Mouse (Mus musculus) forelimb bud, embryonic 11.5 days (tissue): Measurements from ENCODE around the gene Cadps2.

Experiments
- DNase-seq: peaks from one replicate; pipeline ENCODE4 v3.0.0-alpha.2; 2012; ENCODE audit warnings: low read depth, low spot score

The Cadps2 gene

DNA sequence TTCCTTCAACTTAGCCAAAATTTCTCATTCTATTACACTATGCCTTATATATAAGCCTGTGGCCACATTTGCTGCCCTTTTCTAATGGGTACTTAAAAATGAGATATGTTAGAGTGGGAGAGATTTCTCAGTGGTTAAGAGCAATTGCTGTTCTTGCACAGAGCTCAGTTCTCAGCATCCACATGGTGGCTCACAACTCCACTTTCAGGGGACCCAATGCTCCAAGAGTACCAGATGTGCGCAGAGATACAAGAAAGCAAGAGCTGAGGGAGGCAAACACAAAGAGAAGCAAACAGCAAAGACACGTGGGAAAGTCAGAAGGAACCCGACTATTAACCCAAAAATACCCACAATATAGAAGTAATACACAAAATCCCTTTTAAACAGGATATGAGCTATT is 77.0 kb downstream of the Cadps2 start:
- no peak for DNase-seq

DNA sequence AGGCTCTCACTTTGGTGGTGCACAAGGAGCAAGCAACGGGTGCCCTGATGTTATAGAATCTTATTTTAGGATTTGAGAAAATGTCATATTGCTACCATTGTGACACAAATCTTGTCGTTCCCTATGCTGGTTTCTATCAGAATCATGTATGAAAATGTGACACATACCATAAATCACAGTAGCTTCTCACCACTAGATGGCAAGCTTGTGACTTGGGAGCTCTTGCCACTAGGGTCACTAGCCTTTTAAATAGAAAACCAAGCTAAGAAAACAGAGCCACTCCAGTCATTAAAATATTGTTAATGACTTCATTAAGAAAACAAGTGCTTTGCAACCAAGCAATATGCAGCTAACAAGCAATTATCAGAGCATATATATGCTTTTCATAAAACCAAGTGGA is 81.0 kb downstream of the Cadps2 start:
- DNase-seq: peak; percentile 9

DNA sequence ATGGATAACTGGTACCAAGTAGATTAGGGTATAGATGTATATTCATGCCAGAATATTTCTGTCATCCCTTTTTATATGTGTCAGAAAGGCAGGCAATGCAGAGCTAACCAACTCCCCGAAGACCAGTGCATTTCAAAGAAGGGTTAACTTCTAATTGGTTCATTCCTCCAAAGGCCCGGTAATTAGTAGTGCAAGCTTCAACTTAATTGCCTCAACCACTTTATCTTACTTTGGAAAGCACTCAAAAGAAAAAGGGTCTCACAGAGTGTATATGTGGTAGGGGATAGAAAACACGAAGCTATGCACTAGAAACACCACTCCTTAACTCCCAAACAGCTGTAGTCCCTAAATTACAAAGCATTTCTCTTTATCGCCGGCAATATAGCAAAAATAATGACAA is 90.4 kb downstream of the Cadps2 start:
- DNase-seq: no peak

- DNase-seq: no peak
Observed at GRCm38 (mm10) chr6:23740010-23740409, 99.2 kb downstream of the Cadps2 start.

GRCm38 (mm10) chr6:23732750-23733149 is 106.5 kb downstream of the Cadps2 start:
- DNase-seq: no peak

DNA sequence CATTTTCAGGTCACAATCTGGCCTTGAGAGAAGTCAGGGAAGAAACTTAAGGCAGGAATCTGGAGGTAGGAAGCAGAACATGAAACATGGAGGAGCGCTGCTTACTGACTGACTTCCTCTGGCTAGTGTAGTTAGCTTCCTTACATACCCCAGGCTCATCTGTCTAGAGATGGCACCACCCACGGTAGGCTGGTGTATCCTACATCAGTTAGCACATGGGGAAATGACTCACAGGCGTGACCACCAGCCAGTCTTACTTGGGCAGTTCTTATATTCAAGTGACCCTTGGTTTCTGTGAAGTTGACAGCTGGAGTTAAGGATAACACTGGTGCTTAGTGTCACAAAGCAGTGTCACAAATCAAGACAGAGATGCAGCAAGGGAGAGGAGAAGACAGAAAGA is 110.6 kb downstream of the Cadps2 start:
- no peak for DNase-seq

DNA sequence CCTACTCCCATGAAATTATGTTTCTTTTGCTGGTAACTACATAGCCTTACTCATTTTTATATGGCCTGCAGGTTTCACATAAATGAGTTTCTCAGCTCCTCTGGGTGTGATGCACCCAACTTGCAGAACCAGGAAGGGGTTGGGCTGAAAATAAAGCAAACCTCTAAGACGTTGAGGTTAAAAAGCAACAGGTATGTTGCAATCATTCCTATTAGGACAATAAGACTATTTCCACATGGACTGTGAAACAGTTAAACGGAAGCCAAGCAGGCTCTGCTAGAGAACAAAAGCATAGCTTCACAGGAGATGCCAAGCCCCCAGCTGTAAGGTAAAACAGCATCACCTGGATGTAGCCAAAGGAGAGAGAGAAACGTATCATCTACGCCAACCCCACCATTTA is 115.5 kb downstream of the Cadps2 start:
- no peak for DNase-seq

- no peak for DNase-seq
Observed at GRCm38 (mm10) chr6:23720401-23720800, 118.8 kb downstream of the Cadps2 start.

DNA sequence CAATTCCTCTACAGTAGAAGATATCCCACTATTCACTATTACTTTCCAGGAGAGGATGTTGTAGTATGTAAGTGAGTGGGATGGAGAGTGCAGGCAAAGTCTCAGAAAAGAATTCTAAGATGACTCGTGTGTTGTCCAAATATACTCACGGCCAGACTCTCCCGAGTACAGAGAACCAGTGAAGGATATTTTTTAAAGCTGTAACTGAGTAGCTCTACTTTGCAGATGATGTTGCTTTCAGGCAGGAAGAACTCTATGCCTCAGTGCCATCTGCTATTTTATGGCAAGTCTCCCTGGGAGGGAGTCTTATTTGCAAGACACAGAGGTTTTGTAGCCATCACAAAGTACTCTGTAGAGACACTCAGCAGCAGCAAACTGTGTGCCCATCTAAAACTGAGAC is 131.7 kb downstream of the Cadps2 start:
- no peak for DNase-seq

- no peak for DNase-seq
Observed at GRCm38 (mm10) chr6:23700879-23701278, 138.3 kb downstream of the Cadps2 start.

- no peak for DNase-seq
Observed at GRCm38 (mm10) chr6:23678172-23678571, 161.0 kb downstream of the Cadps2 start.

- DNase-seq: no peak
Observed at GRCm38 (mm10) chr6:23655036-23655435, 184.2 kb downstream of the Cadps2 start, which contains the start of gene Rnf148. Rnf148 (minus strand) TSS chr6:23655136.

GRCm38 (mm10) chr6:23650205-23650604 is 189.0 kb downstream of the Cadps2 start, which contains the start of gene Rnf133:
Rnf133 (minus strand) TSS chr6:23650305.
- no peak for DNase-seq

- no peak for DNase-seq
Observed at GRCm38 (mm10) chr6:23648732-23649131, 190.5 kb downstream of the Cadps2 start.

DNA sequence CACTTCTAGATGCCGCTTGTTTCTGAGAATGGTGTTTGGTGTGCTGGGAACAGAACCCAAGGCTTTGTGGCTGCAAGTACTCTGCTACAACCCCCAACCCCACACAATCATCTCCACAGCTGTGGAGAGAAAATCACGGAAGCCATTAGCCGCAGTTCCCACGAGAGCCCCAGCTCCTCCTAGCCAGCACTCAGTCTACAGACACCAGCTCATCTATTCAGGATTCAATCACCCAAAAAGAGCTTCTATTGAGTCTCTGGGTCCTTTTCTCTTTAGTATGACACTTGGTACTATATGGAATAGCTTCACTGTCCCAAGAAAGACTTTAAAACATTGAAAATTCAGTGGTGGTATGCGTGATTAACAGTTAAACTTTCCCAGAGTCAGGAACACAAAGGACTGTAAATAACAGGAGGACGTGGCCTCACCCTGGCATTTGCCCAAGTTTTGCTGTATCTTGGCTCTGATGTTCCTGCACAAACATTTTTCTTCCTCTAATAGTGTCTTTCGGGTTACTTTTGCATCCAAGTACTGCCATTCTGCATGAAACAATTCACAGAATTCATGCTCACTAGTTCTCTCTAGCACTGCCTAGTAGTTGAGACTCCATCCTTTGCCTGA is 191.5 kb downstream of the Cadps2 start:
- DNase-seq: no peak

DNA sequence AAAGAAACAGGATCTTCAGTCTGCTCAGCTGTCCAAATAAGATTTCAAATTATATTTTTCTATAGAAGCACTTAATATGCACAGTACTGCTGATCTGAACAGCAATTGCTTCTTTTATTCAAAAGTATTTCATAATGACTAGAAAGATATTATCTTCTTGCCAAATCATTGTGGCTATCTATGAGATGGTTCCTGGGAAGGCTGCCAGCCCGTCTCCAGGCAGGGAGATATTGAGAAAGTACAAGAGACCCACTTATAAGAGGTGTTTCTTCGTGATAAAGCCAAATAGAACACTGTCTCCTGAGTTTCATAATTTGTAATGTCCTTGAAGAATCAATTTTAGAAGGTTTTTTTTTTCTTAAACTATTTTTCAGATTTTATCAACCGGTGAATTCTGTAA is 202.1 kb downstream of the Cadps2 start:
- DNase-seq: no peak

GRCm38 (mm10) chr6:23635208-23635607 is 204.0 kb downstream of the Cadps2 start:
- no peak for DNase-seq

- DNase-seq: no peak
Observed at GRCm38 (mm10) chr6:23634016-23634415, 205.2 kb downstream of the Cadps2 start.

- no peak for DNase-seq
Observed at GRCm38 (mm10) chr6:23630465-23630864, 208.8 kb downstream of the Cadps2 start.

GRCm38 (mm10) chr6:23575102-23575501 is 264.1 kb downstream of the Cadps2 start:
- DNase-seq: no peak

DNA sequence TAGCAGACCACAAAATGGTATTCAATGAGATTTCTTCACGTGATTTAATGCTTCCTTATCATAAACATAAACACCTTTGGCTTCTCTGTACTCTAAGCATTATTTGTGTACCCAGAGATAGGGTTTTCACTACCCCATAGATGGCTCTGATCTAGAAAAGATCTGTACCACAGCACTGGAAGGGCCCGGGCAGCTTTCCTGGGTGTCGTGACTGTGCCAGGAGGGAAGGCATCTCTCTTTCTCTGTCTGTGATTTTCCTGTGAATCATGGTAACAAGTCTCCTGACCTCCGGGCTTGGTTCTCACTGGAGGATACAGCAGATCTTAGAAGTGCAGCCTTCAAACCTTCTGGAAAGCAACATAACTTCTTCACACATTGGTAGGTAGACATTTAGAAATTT is 265.5 kb downstream of the Cadps2 start:
- no peak for DNase-seq

GRCm38 (mm10) chr6:23572401-23572800 is 266.8 kb downstream of the Cadps2 start:
- DNase-seq: no peak

GRCm38 (mm10) chr6:23569686-23570085 is 269.5 kb downstream of the Cadps2 start:
- DNase-seq: no peak

DNA sequence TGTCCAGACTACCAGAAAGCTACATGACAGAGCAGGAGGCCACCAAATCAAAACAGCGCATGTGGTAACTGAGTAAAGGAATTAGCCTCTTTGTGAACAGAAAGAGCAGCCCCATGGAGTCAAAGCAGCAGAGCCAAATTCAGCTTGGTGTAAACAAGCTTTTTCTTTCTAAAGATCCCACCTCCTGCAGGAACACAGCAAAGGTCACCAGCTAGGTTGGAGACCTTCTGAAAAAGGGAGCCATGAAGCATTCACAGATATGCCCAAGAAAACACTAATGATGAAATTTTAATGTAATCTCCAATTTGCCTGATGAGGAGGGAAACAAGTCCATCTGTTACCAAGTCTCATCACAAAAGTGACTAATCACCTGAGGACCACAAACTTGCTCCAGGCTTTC is 270.5 kb downstream of the Cadps2 start:
- no peak for DNase-seq
